Mouse (Mus musculus) mouse embryonic stem cell (cell line): ENCODE data around the gene Lyrm9.

Experiments used
- in situ Hi-C, 2 experiments: fragments of 300-500 bp; cut with MboI; formaldehyde crosslinking; loops; 1 replicate in 1 of 2; 3 replicates in 1 of 2; pipeline ENCODE4 v1.14.3; 2019 to 2020; ENCODE audit warnings: low sequenced_read_pairs in 2 of 2, low pct_unique_long_range_greater_than_20kb in 1 of 2, mixed read lengths in 1 of 2; ENCODE audit not compliant: unreplicated experiment in 1 of 2

Gene Lyrm9

DNA sequence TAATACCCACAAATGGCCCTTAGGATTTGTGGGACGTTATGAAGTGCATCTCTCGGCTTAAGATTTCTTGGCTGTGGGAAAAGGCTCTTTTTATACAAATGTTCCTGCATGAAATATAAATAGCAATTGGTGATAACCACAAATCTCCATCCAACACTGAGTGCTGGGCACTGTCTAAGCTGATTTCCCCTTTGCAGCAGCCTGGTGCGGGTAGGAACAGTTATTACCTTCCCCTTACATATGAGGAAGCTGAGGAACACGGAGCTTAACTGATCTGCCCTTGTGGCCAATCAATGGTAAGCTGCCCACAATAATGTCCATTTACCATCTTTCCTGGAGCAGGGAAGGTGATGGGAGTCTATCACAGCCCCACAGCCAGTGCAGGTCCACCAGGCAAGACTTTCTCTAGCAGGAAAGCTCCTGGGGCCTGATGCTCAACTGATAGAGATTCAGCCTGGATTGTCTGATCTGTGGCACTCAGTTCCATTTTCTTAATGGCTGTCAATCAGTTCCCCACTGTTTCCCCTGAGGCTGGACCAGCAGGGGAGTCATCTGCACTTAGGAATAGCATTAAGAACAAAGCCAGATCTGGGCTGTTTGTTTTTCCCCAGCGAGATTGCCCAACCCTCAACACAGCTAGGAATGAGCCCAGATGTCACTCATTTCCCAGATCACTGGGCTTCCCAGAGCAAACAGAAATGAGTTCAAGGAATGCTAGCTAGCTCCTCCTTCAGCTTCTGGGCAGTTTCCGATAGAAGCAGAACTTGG lies 18.9 kb upstream of the Lyrm9 start:
- in situ Hi-C loops: no loop called here

DNA sequence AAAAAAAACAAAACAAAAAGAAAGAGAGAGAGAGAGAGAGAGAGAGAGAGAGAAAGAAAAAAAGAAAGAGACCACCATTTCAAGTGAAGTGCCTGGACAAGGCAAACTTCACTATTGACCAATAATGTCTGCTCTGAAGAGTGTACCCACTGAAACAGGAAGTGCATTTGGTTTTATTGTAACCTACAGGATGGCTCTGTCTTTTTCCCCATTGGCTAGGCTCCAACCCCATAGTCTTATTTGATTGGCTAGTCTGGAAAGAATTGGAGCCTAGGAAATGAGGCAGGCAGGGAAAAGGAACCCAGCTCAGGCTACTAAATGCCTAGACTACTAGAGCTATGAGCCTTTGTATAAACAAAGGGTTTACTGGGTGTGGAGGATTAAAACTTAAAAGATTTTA lies 17.0 kb upstream of the Lyrm9 start:
- in situ Hi-C loops: no loop called here

DNA sequence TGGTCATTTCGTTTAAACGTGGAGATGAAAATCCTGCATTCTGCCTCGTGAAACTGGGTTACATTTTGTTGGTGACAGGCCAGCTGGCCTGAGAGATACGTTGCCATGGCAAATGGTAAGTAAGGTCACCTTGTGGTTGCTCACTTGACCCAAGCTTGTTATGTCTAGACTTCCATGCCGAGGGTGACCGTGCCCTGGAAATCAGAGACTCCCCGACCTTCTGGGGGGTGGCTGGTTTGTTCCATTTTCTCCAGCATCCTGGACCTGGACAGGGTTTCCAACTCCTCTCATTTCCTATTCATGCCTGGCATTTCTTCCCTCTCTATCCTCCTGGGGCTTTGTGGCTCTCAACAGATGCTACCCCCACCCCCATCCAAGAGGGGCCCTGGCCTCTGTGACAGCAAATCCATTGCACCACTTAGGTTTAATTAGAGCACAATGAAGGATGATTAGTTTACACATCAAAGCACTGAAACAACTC lies 11.9 kb upstream of the Lyrm9 start:
- in situ Hi-C loops: no loop called here

DNA sequence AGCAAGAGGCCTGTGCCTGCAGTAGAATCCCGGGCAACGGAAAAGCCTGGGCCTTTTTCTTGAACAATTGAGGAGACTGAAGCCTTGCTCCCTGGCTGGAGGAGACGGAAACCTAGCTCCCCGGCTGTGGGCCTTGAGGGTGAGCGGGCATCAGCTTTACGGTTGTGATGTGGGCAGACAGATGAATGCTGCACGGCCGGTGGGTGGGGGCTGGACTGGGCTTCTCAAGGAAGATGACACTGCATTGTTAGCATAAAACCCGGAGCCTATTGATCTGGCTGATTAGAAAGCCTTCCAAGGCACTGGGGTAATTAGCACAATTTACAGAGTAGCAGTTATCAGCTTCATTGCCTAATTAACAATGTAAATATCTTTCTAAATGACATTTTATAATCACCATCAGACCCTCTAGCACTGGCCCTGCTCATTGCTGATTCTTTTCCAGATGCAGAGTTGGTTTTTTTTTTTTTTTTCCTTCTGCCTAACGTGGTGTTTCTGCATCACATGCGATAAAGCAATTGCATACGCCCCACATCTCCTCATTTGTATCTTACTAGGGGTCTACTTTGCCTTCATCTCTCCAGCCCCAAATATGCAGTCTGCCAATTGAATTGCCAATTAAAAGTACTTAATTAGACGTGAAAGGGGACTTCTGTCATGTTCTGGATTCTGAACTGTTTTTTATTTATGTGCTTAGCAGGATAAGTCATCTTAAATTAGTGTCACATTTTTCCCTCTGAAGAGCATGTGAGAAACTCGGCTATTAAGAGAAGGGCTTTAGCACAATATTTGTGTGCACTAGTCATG lies 10.2 kb upstream of the Lyrm9 start:
- in situ Hi-C loops: no loop called here

DNA sequence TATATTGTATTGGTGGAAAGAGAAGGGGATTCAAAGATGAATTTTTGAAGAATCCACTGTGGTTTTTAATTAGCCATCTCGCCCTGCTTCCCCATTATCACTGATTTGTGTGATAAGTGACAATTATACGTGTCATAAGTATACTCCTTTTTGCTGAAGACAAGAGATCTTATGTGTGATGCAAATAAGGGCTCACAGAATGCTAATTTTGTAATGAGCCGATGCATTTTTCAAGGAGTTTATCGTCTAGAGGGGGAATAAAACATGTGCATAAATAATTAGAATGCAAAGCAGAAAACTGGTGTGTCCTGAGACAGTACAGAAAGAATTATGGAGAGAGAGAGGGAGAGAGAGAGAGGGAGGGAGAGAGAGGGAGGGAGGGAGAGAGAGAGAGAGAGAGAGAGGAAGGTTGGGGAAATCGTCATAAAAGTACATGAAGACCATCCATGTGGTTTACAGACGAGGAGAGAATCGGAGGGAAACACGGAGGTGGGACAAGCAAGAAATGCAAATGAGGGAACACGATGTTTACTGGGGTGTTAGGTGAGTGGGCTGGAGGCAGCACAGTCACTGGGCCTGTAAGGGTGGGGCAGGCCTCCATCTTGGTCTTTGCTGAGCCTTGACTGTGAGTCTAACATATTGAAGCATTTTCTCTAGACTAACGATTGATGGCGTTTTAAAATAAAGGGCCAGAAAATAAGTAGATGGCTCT lies 8.9 kb upstream of the Lyrm9 start:
- in situ Hi-C loops: no loop called here

DNA sequence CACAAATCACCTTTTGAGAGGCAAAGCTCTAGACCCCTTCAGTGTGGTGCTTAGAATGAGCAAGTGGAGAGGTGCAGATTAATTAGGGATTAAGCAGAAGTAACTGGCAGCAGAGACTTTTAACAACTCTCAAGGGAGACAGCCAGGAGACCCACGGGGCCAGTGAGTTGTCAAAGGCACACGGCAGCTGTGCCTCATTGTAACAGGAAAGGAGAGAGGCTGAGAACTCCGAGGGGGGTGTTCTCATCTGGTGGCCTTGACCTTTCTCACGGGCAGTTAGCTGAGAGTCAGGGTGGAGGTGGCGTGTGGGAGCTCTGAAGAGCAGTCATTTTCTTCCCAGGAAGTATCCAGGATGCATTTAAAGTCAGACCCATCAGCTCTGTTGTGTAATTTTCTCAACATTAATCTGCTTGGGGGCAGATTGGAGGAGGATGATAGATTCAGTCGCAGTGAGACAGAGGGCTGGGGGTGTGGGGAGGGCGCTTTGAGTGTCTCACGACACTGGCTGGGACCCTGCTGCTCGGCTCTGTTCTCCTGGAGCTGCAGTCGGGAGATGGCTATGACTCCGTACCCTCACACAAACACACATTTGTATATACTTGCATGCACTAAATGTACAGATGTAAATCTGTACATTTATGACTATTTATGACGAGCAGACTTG lies 5.9 kb upstream of the Lyrm9 start:
- in situ Hi-C loops: no loop called here

DNA sequence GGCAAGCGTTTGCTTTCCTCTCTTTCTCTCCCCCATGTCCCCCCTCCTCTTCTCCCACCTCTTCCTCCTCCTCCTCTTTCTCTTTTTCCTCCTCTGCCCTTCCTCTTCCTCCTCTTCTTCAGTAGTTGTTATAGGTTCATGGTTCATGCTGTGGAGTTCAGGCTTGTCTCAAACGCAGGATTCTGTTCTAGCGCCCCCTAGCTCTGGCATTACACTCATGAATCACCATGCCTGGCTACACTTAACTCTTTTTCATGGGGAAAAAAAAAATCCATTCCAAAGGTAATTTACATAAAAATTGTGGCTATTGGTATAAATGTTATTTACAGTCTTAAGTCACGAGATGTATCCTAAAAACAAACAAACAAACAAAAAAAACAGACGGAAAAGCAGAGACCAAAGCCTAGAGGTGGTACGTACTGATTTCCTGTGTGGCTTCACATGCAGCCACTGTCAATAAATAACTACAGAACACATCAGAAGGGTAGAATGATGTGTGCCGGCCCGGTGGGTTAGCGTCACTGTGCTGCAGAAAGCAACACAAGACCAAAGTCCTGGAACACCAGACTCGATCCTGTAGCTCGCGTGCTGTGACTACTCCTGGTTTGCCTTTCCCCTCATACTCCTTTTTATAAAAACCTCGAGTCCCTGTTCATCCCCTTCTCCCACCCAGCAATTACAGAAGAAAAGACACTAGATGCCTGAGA lies 3.4 kb upstream of the Lyrm9 start:
- in situ Hi-C loops: no loop called here

DNA sequence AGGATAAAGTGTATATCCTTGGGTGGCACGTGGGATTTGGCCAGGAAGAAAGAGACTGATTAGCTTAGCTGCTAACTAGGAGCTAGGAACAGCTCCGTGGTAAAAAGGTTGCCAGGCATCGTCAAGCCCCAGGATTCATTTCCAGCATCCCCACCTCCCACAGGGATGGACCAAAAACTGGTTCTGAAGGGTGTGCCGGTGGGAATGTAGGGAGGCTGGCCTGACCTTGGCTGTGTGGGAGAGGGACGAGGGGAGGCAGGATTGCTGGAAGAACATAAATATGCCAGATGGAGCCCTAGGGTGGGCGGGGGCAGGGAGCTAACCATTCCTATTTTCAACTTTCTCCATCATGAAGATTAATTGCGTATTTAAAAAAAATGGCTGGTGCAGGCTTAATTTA lies 1.2 kb downstream of the Lyrm9 start:
- in situ Hi-C loops: loop anchor here in 1 of 2 experiments (25.0 kb wide), 1 partner anchor 240 kb away; no protein-coding TSS in a partner anchor

DNA sequence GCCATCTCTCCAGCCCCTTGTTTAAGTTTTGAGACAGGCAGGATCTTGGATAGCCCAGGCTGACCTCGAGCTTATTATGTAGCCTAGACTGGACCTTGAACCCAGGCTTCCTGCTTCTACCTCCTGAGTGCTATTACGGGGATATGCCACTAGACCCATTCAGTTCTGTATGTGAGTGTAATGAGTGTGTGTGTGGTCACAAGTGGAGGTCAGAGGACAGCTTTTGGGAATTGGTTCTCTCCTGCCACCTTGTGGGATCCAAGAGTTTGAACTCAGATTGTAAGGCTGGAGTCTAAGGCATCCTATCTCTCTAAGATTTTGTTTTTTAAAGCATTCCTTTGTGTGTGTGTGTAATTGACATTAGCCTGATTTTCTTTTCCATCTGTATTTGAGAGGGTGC lies 2.0 kb downstream of the Lyrm9 start:
- in situ Hi-C loops: loop anchor here in 1 of 2 experiments (25.0 kb wide), 1 partner anchor 241 kb away; no protein-coding TSS in a partner anchor

DNA sequence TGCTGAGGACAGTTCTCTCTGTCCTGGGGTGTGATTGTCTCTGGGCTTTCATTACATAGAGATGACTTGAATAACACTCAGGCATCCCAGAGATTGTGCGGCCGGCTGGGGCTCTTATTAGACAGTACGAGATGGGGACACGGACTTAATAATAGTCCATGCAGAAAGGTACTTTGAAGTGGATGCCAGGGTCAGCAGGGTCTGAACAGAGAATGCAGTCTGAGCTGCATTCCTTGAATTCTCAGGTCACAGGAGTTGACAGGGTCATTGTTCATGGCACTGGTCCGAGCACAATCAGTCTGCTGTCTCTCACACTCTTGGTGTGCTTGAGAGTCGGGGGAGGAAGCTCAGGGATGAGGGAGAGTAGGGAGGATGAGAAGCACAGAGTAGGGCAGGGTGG lies 3.0 kb downstream of the Lyrm9 start:
- in situ Hi-C loops: loop anchor here in 1 of 2 experiments (25.0 kb wide), 1 partner anchor 242 kb away; no protein-coding TSS in a partner anchor

DNA sequence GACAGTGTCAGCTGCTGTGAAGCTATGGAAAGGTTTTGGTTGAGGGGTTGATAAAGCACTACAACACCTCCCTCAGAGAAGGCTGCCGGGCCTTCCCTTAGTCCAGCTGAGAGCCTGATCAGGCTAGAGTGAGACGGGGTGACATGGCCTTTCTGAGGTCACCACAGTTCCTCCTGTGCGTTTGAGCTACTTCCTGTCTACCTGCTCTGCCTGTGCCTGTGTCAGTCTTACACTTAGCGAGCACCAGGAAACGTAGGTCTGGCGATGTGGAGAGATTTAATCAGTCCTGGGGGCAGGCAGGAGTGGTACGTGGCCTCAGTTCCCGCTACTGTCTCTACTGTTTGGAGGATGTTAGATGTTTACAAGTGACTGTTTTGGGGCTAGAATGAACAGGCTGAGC lies 3.8 kb downstream of the Lyrm9 start:
- in situ Hi-C loops: loop anchor here (10.0 to 25.0 kb wide), 2 partner anchors 243 to 265 kb away; no protein-coding TSS in a partner anchor

DNA sequence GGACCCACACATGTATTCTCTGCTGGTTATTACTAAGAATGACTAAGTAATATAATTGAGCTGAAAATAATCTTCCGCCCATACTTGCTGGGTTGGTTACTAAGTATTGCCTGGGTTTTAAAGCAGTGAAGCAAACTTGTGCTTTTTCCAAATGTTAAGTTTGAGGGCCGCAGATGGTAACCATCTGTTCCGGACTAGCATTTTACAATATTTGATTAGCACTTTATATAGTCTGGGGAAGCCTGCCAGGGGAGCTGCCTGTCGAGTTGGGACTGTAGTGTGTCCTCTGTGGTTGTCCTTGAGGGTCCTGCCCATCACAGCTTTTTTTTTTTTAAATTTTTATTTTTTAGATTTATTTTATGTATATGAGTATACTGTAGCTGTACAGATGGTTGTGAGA lies 5.3 kb downstream of the Lyrm9 start:
- in situ Hi-C loops: loop anchor here (10.0 to 25.0 kb wide), 2 partner anchors 244 to 267 kb away; no protein-coding TSS in a partner anchor

DNA sequence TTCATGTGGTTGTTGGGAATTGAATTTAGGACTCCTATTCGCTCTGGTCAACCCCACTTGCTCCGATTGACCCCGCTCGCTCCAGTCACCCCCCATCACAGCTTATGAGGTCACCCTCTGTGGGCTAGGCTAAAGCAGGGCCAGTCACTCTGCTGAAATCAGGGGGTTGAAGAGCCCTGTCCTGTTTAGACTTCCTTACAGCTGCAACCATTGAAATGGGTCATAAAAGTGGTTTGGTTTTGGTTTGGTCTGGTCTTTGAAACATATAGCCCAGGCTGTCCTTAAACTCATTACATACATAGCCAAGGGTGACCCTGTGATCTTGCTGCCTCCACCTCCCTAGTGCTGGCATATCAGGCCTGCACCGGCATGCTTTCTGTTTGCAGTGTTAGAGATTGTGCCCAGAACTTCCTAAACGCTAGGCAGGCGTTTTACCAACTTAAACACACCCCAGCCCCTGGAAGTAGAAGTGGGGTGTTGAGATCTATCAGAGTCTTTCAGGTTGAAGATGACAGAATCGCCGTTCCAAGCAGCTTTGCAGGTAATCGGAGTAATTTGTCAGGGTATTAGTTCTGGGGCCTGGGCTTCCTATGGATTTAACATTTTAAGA lies 5.8 kb downstream of the Lyrm9 start:
- in situ Hi-C loops: loop anchor here (10.0 to 25.0 kb wide), 2 partner anchors 245 to 267 kb away; no protein-coding TSS in a partner anchor

DNA sequence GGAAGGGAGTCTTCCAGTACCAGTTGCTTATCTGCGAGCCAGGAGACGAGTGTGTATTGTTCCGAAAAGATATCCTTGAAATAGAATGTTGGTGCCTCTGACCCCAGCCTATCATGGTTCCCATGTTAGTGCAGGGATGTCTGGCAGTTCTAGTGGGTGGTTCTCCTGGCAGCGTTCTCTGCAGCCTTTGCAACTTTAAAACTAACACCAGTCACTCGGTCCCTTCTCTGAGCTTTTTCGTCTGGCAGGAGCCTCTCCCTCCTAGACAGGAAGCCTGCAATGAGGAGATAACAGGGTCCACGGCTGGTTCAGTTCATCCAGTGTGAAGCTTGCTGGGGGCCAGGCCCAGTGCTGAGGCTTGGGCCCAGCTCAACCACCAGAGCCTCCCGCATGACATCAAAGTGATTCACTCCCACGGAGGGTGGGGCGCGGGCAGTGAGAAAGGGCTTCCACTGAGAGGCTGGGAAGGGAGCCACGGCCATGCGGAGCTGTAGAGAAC lies 6.5 kb downstream of the Lyrm9 start:
- in situ Hi-C loops: loop anchor here (10.0 to 25.0 kb wide), 2 partner anchors 246 to 268 kb away; no protein-coding TSS in a partner anchor

DNA sequence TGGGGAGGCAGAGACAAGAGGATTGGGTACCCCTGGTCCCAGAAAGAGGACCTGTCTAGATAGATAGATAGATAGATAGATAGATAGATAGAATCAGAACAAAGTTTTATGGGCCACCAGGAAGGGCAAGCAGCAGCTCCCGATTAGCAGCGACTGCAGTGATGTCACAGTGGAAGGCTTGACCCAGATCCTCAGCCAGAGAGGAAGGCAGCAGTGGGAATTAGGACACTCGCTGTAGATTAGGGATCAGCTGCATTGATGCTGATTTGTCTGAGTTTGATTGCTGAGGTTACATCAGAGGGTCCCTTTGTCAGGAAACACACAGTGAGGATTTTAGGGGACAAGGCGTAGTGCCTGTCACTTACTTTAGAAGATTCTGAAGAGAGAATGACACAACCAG lies 10.1 kb downstream of the Lyrm9 start:
- in situ Hi-C loops: loop anchor here (10.0 to 25.0 kb wide), 2 partner anchors 249 to 272 kb away; no protein-coding TSS in a partner anchor

DNA sequence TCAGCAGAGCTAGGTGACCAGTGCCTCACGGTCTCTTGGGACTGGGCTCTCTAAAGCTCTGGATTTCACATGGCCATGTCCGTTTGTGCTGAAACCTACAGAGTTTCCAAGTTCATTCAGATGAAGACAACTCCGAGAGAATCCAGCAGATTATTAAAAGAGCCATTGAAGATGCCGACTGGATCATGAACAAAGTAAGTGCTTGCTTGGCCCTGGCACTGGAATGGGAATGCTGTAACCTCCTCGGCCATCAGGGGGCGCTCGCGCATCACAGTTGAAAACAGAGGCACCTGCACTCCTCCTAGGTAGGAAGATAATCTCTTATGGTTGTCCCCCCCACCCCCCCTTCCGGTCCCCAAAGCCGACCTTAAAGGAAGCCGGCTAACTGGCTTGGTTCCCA lies 11.6 kb downstream of the Lyrm9 start:
- in situ Hi-C loops: loop anchor here (10.0 to 25.0 kb wide), 2 partner anchors 251 to 273 kb away; no protein-coding TSS in a partner anchor

DNA sequence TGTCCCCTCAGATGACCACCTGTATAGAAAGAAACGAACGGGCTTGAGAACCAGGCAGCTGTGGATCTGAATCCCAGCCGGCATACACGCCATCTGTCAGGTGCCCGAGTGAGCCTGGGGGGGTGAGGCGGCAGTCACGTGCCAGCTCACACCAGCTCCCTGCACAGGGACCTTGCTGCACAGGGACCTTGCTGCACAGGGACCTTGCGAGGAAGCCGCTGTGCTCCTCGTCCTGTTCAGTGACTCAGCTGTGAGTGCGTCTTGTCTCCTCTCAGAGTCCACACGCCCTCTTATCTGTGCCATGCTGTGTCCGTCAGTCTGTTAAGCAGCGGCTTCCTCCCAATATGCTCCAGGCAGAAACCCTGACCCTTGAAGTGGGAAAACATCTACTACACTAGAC lies 13.1 kb downstream of the Lyrm9 start:
- in situ Hi-C loops: loop anchor here (10.0 to 25.0 kb wide), 2 partner anchors 252 to 275 kb away; no protein-coding TSS in a partner anchor
